Mouse (Mus musculus): ENCODE data around the gene Hps5.

- TF ChIP-seq CTCF (IDR thresholded peaks at IDR 0.05; ENCODE audit: low read depth, low read length) (no peak), POLR2A (IDR thresholded peaks at IDR 0.05; ENCODE audit: borderline replicate concordance, low read depth, low read length) (no peak)
Measured at GRCm38 (mm10) chr7:46796206-46796679, 379 bp upstream of the Hps5 start.
